In the genomic region with DNA sequence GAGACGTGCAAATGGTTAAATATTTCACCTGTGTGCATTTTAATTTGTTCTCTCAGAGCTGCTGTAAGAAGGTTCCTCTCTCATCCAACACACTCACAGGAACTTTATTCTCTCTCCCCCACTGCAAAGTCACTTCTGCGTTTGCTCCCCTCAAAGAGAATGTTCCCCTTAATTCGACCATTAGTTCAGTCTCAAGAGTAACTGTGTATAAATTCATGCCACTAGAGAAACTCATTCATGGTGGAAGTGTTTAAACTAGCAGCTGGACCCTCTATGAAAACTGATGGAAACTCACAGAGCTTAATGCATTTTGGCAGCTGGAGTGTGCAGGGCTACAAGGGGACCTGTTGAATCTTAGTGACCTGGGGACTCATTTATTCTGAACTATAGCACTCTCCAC, we compare ENCODE assay signal across 26 mouse cellular contexts. TPM values are rescaled to one million over a fixed set of nuclear protein-coding genes. Genes with fewer than 3 reads are reported as not detected.
DNase-seq lines count a peak whose midpoint lies in the region; ATAC-seq and TF ChIP-seq lines count a peak whose summit lies in the region.
"Had no signal": no experiment of that assay in that cellular context is flagged by ENCODE, and none has a peak within 500 bp of the region (broad histone marks: within the 10 kb centered on the region; RNA-seq: fewer than 3 reads in every experiment).

No protein-coding gene starts in this region.

- no peaks in the 10 kb centered on the region for H3K9me3 ChIP-seq in hindbrain, embryonic 10.5 days
- no peaks in the 10 kb centered on the region for H3K9me3 ChIP-seq in hindbrain, embryonic 16.5 days (ENCODE audit: control insufficient read depth, low read length)
- no peaks in the 10 kb centered on the region for H3K9me3 ChIP-seq in forebrain, embryonic 12.5 days
- H3K9me3 ChIP-seq in hindbrain, embryonic 12.5 days (replicated peaks), result no peaks in the 10 kb centered on the region
- no peaks in the 10 kb centered on the region for H3K9me3 ChIP-seq in midbrain, embryonic 16.5 days (replicated peaks; ENCODE audit: control insufficient read depth, low read length, poor library complexity, severe bottlenecking)
- H3K9me3 ChIP-seq: embryonic facial prominence, embryonic 12.5 days; hindbrain, embryonic 15.5 days; kidney, embryonic 15.5 days; limb, embryonic 15.5 days; liver, embryonic 15.5 days; neural tube, embryonic 12.5 days had no signal

- TF ChIP-seq POLR2A in lung, adult 2 months (IDR thresholded peaks at IDR 0.05; ENCODE audit: borderline replicate concordance, extremely low read depth, low read depth, low read length), result no peak

- ATAC-seq in hindbrain, embryonic 16.5 days, result no peak
- ATAC-seq in forebrain, embryonic 12.5 days (ENCODE audit: low FRiP score), result no peak
- ATAC-seq in hindbrain, embryonic 12.5 days (ENCODE audit: low FRiP score), result no peak
- no peak for ATAC-seq in midbrain, embryonic 16.5 days
- ATAC-seq: activated CD4-positive, CD25-positive, alpha-beta regulatory T cell, adult 4 months; CD4-positive, CD25-positive, alpha-beta regulatory T cell, adult 4 months; intestine, postnatal 0 days; lung, postnatal 0 days; Patski had no signal

- no peaks in the 10 kb centered on the region for H3K36me3 ChIP-seq in hindbrain, embryonic 10.5 days
- H3K36me3 ChIP-seq in hindbrain, embryonic 16.5 days (ENCODE audit: control insufficient read depth, insufficient read depth, low read length), result no peaks in the 10 kb centered on the region
- no peaks in the 10 kb centered on the region for H3K36me3 ChIP-seq in forebrain, embryonic 12.5 days (replicated peaks)
- no peaks in the 10 kb centered on the region for H3K36me3 ChIP-seq in hindbrain, embryonic 12.5 days
- no peaks in the 10 kb centered on the region for H3K36me3 ChIP-seq in midbrain, embryonic 16.5 days (ENCODE audit: control insufficient read depth, insufficient read depth, low read length)
- H3K36me3 ChIP-seq: embryonic facial prominence, embryonic 12.5 days; hindbrain, embryonic 15.5 days; kidney, embryonic 15.5 days; limb, embryonic 15.5 days; liver, embryonic 15.5 days; neural tube, embryonic 12.5 days had no signal

- H3K4me3 ChIP-seq in hindbrain, embryonic 10.5 days, result peak overlapping the region; percentile 45; the same call in 1 of the 2 replicates
- H3K4me3 ChIP-seq in hindbrain, embryonic 16.5 days (ENCODE audit: low read length), result no peak overlapping the region
- peak overlapping the region; percentile 24; the same call in 1 of the 2 replicates for H3K4me3 ChIP-seq in forebrain, embryonic 12.5 days (replicated peaks)
- H3K4me3 ChIP-seq in hindbrain, embryonic 12.5 days, result no peak overlapping the region
- H3K4me3 ChIP-seq in midbrain, embryonic 16.5 days (ENCODE audit: low read depth, low read length), result no peak overlapping the region
- H3K4me3 ChIP-seq in lung, adult 2 months (replicated peaks; ENCODE audit: extremely low read depth, low read depth, low read length), result no peak overlapping the region
- H3K4me3 ChIP-seq: embryonic facial prominence, embryonic 12.5 days; erythroblast, embryonic 14.5 days; kidney, embryonic 15.5 days; limb, embryonic 15.5 days; liver, embryonic 15.5 days; neural tube, embryonic 12.5 days had no signal

- peaks cover 93% of the 10 kb centered on the region for H3K27me3 ChIP-seq in hindbrain, embryonic 10.5 days (ENCODE audit: insufficient read depth, poor library complexity, severe bottlenecking)
- peaks cover 17% of the 10 kb centered on the region for H3K27me3 ChIP-seq in hindbrain, embryonic 16.5 days (replicated peaks; ENCODE audit: control insufficient read depth, insufficient read depth, low read length)
- peaks cover 56% of the 10 kb centered on the region for H3K27me3 ChIP-seq in forebrain, embryonic 12.5 days
- H3K27me3 ChIP-seq in hindbrain, embryonic 12.5 days, result peaks cover 25% of the 10 kb centered on the region
- peaks cover 30% of the 10 kb centered on the region for H3K27me3 ChIP-seq in midbrain, embryonic 16.5 days (ENCODE audit: control insufficient read depth, insufficient read depth, low read depth, low read length)

- 1% methylated on average over 3 of the region's 3 CpGs for WGBS in hindbrain, embryonic 10.5 days
- WGBS in hindbrain, embryonic 16.5 days, result 19% methylated on average over 3 of the region's 3 CpGs
- 2% methylated on average over 3 of the region's 3 CpGs for WGBS in forebrain, embryonic 12.5 days
- WGBS in hindbrain, embryonic 12.5 days, result 5% methylated on average over 3 of the region's 3 CpGs
- WGBS in midbrain, embryonic 16.5 days, result 19% methylated on average over 3 of the region's 3 CpGs
- 16% methylated on average over 3 of the region's 3 CpGs for WGBS in lung, adult 2 months

- H3K27ac ChIP-seq in hindbrain, embryonic 10.5 days, result peak overlapping the region; percentile 79; the same call in 1 of the 2 replicates
- H3K27ac ChIP-seq in hindbrain, embryonic 16.5 days (ENCODE audit: low read depth, low read length), result no peak overlapping the region
- peak overlapping the region; percentile 89 for H3K27ac ChIP-seq in forebrain, embryonic 12.5 days
- no peak overlapping the region for H3K27ac ChIP-seq in hindbrain, embryonic 12.5 days
- no peak overlapping the region for H3K27ac ChIP-seq in midbrain, embryonic 16.5 days (ENCODE audit: low read length)
- H3K27ac ChIP-seq: embryonic facial prominence, embryonic 12.5 days; hindbrain, embryonic 15.5 days; kidney, embryonic 15.5 days; limb, embryonic 15.5 days; liver, embryonic 15.5 days; neural tube, embryonic 12.5 days had no signal

- H3K4me1 ChIP-seq in hindbrain, embryonic 10.5 days (replicated peaks), result peaks cover 46% of the 10 kb centered on the region
- H3K4me1 ChIP-seq in hindbrain, embryonic 16.5 days (ENCODE audit: control insufficient read depth, insufficient read depth, low read depth, low read length), result no peaks in the 10 kb centered on the region
- peaks cover 13% of the 10 kb centered on the region; the same call in 1 of the 2 replicates for H3K4me1 ChIP-seq in forebrain, embryonic 12.5 days
- peaks cover 12% of the 10 kb centered on the region; the same call in 1 of the 2 replicates for H3K4me1 ChIP-seq in hindbrain, embryonic 12.5 days
- no peaks in the 10 kb centered on the region for H3K4me1 ChIP-seq in midbrain, embryonic 16.5 days (ENCODE audit: control insufficient read depth, insufficient read depth, low read length)
- no peaks in the 10 kb centered on the region; the same call in 1 of the 2 replicates for H3K4me1 ChIP-seq in lung, adult 2 months (ENCODE audit: control insufficient read depth, insufficient read depth, low read length)
- H3K4me1 ChIP-seq: embryonic facial prominence, embryonic 12.5 days; liver, embryonic 15.5 days had no signal

- H3K9ac ChIP-seq in hindbrain, embryonic 16.5 days (ENCODE audit: low read depth, low read length), result no peak overlapping the region
- peak overlapping the region; percentile 55; the same call in 1 of the 2 replicates for H3K9ac ChIP-seq in forebrain, embryonic 12.5 days
- no peak overlapping the region; the same call in 1 of the 2 replicates for H3K9ac ChIP-seq in hindbrain, embryonic 12.5 days
- no peak overlapping the region for H3K9ac ChIP-seq in midbrain, embryonic 16.5 days (ENCODE audit: low read depth, low read length)
- H3K9ac ChIP-seq: embryonic facial prominence, embryonic 12.5 days; kidney, embryonic 15.5 days; limb, embryonic 15.5 days; liver, embryonic 15.5 days; neural tube, embryonic 12.5 days had no signal

- H3K4me2 ChIP-seq in hindbrain, embryonic 16.5 days (ENCODE audit: low read length), result no peak overlapping the region
- peak overlapping the region; percentile 53 for H3K4me2 ChIP-seq in forebrain, embryonic 12.5 days
- peak overlapping the region; percentile 49 for H3K4me2 ChIP-seq in hindbrain, embryonic 12.5 days (replicated peaks)
- peak overlapping the region; percentile 47; the same call in 1 of the 2 replicates for H3K4me2 ChIP-seq in midbrain, embryonic 16.5 days (ENCODE audit: low read length)
- H3K4me2 ChIP-seq: embryonic facial prominence, embryonic 12.5 days; kidney, embryonic 15.5 days; limb, embryonic 15.5 days; liver, embryonic 15.5 days had no signal

- TF ChIP-seq CTCF in lung, adult 2 months (IDR thresholded peaks at IDR 0.05; ENCODE audit: insufficient read depth, low read length), result no peak

- no peak for DNase-seq in hindbrain, embryonic 10.5 days (ENCODE audit: low spot score)
- DNase-seq in T-cell, adult 2 months (ENCODE audit: low spot score), result no peak
- no peak for DNase-seq in lung, adult 2 months
- DNase-seq in frontal cortex, postnatal 36 days (ENCODE audit: low spot score in 2 of 2), result no peak
- DNase-seq: adrenal gland, postnatal 14 days; cerebellum, adult 11-12 months; cerebellum, postnatal 36 days; gastrocnemius, postnatal 36 days; kidney, postnatal 4 days; layer of hippocampus, postnatal 36 days had no signal

RNA-seq across cellular contexts. Expression of a gene that starts 26.7 kb away (rescaled TPM):
- polyA plus RNA-seq in hindbrain, embryonic 10.5 days (2016; fragmentation: Nextera tagmentation; extraction: Ambion mirVana), result 69.0 and 74.0 TPM in 2 replicates
- polyA plus RNA-seq in hindbrain, embryonic 16.5 days (2015; fragmentation: Nextera tagmentation; extraction: Ambion mirVana), result 42.9 and 44.3 TPM in 2 replicates
- polyA plus RNA-seq in forebrain, embryonic 12.5 days (2016; fragmentation: Nextera tagmentation; extraction: Ambion mirVana), result 86.3 and 113 TPM in 2 replicates
- polyA plus RNA-seq in hindbrain, embryonic 12.5 days (2016; fragmentation: Nextera tagmentation; extraction: Ambion mirVana), result 64.7 and 88.3 TPM in 2 replicates
- 46.0 and 64.0 TPM in 2 replicates for polyA plus RNA-seq in midbrain, embryonic 16.5 days (2015; fragmentation: Nextera tagmentation; extraction: Ambion mirVana)
- polyA plus RNA-seq in lung, adult 2 months (2012; rRNA removed), result 26.7 and 30.7 TPM in 2 replicates
- polyA plus RNA-seq: activated CD4-positive, CD25-positive, alpha-beta regulatory T cell, adult 4 months; CD4-positive, CD25-positive, alpha-beta regulatory T cell, adult 4 months; erythroblast, embryonic 14.5 days had no signal

Comparison
In these comparisons a context has a peak if more than half of its experiments do, and no peak if none do; other contexts are left out.
1. H3K27ac ChIP-seq: peak in hindbrain, embryonic 10.5 days (single experiment) and forebrain, embryonic 12.5 days (single experiment); none in hindbrain, embryonic 16.5 days (single experiment), hindbrain, embryonic 12.5 days (single experiment) and midbrain, embryonic 16.5 days (single experiment).
2. H3K4me3 ChIP-seq: peak in hindbrain, embryonic 10.5 days (single experiment) and forebrain, embryonic 12.5 days (single experiment); none in hindbrain, embryonic 16.5 days (single experiment), hindbrain, embryonic 12.5 days (single experiment), midbrain, embryonic 16.5 days (single experiment) and lung, adult 2 months (single experiment).